Mouse (Mus musculus): ENCODE measurements at regions not wholly inside any gene's neighbourhood (a gene's known extent, or its start where the extent isn't known, plus 50 kb on each side); places are given as distances from the start of the nearest gene placed in this dataset.

GRCm38 (mm10) chr9:68084966-68085365 lies 244.8 kb downstream of the Vps13c start:
- TF ChIP-seq CTCF (conservative IDR thresholded peaks at IDR 0.05; ENCODE audit: insufficient read depth, insufficient read length, low read depth, low read length) (no peak), POLR2A (IDR thresholded peaks at IDR 0.05; ENCODE audit: low read depth, low read length) (no peak)
